Mouse (Mus musculus): Measurements from ENCODE around the gene Cd160.

Gene Cd160

GRCm38 (mm10) chr3:96828984-96829383 is at the start of gene Cd160, which contains the start of gene Pdzk1:
TSS of gene Cd160 (minus strand) at chr3:96829351.
TSS of gene Pdzk1 (plus strand) at chr3:96829284.
- DNase-seq = no peak

GRCm38 (mm10) chr3:96874808-96875571 is 45.8 kb upstream of the Cd160 start:
- DNase-seq = no peak

DNA sequence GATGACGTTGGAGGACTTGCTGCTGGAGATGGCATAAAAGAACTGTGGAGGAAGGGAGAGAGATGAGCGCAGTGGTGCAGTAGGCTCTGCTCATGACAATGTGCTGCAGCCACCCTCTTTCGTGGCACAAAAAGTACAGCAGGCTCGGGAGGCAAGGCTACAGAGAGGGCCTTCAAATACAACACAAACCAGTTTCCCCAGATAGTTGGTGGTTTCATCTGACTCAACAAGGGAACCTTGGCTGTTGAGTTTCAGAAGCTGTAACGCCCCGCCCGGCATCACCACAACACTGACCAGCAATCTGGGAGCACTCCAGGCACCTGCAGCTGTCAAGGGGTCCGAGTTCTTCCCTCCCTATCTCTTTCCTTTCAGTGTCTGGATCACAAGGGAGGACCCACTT is 43.4 kb upstream of the Cd160 start:
- no peak for DNase-seq

DNA sequence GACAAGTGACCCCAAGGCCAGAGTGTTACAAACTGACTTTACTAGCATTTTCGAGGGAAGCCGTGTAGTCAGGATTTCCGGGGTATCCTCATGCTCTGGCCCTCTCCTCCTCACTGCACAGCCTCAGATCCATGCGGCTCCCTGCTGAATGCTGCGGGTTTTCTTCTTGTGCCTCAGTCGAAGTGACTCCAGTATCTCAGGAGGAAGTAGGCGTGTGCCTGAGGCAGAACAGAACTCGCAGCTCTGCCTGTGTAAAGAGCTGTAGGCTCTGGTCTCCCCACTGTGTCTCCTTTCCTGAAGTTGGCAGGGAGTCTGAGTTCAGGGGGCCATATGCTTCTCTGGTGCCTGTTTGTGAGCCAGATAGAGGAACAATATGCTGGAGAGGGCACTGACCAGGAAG is 41.9 kb upstream of the Cd160 start:
- DNase-seq = no peak

GRCm38 (mm10) chr3:96870270-96870669 is 41.1 kb upstream of the Cd160 start:
- DNase-seq = no peak

- no peak for DNase-seq
These were observed 39.9 kb upstream of the Cd160 start for GRCm38 (mm10) chr3:96869091-96869490.

- no peak for DNase-seq
These were observed 39.4 kb upstream of the Cd160 start for GRCm38 (mm10) chr3:96868566-96868965.

DNA sequence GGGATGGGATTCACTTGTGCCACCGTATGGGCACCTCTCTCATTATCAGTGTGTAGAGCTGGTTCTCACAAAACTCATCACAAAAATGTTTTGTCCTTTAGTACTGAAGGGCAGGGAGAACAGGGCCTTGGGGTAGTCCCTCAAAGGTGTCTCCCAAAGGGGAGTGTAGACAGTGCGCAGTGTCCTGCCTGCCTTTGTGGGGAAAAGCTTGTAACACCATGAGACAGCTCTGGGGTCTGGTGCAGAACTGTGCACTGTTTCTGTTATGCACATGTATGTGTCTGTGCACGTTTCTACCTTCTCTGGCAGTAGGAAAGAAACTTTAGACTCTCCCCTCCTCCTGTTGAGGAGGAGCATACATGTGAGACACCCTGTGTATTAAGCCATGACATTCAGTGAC is 38.7 kb upstream of the Cd160 start:
- no peak for DNase-seq

DNA sequence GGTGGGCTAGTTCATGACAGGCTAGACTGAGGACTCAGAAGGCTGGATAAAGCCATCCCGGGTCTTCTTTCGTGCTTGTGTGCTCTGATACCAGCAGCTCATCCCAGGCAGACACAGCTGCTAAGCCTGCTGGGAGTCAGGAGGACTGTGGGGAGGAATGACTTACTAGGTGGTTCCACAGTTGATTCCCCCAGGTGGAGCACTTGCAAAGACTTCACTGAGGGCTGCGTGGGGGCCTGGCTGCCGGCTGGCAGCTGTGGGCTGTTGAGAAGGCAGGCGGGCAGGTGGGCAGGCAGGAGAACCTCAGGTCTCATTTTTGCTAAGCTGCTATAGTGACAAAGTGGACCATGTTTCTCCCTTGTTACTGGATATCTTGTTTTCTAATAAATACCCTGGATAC is 31.3 kb upstream of the Cd160 start:
- DNase-seq = no peak

- DNase-seq = no peak
These were observed 26.7 kb upstream of the Cd160 start for GRCm38 (mm10) chr3:96855833-96856232.

GRCm38 (mm10) chr3:96854376-96854775 is 25.2 kb upstream of the Cd160 start:
- no peak for DNase-seq

DNA sequence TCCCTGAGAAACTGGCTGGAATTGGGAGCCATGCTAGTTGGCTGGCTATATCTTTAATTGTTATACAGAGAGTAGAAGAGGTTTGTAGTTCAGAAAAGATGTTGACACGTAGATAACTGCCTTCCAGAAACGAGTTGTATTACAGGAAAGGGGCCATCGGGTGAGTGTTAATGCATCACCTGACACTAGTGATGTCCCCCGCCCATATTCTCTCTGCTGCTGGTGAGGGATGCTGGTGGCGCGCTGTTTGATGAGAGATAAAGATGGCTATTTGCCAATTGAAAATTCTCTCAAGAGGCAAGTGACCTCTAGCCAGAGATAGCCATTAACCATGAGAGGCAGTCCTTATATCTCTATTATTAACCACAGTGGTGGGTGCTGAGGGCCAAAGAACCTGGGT is 23.4 kb upstream of the Cd160 start:
- no peak for DNase-seq

GRCm38 (mm10) chr3:96849168-96849727 is 20.1 kb upstream of the Cd160 start:
- DNase-seq = no peak

DNA sequence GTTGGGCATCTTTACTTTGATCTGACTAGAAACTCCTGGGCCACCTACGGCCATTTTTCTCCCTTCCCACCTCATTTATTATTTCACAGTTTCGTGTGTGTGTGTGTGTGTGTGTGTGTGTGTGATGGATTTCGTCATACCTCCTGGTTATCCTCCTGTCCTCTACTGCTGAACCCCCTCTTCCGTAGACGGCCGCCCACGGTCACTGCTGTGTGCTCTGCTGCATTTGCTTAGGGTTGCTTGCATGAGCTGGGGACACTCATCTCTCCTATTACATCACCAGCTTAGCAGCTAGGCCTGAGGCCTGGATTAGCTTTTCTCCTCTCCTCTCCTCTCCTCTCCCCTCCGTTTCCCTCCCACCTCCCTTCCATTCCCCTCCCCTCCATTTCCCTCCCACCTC is 19.3 kb upstream of the Cd160 start:
- no peak for DNase-seq

GRCm38 (mm10) chr3:96847661-96848060 is 18.5 kb upstream of the Cd160 start:
- no peak for DNase-seq

DNA sequence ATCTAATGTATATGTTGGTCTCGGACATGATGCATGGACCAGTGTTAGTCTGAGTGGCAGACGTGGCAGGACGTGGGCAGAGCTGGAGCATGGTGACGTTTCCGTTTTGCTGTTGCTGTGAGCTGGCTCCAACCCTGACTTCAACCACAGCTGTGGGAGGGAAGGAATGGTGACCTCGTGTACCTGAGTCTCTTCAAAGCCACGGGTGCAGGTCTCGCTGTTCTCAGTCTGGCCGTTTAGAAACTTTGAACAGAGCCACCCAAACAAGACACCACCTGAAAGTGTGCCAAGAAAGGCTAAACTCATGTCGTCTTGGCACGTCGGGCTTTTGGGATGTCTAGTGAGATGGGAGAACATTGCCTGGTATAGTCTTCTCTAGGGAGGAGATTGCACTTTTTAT is 17.8 kb upstream of the Cd160 start:
- DNase-seq = no peak

- DNase-seq = no peak
These were observed 16.7 kb upstream of the Cd160 start for GRCm38 (mm10) chr3:96845806-96846205.

- no peak for DNase-seq
These were observed 16.0 kb upstream of the Cd160 start for GRCm38 (mm10) chr3:96845191-96845590.

GRCm38 (mm10) chr3:96838996-96839645 is 10.0 kb upstream of the Cd160 start:
- DNase-seq = no peak

GRCm38 (mm10) chr3:96836414-96836813 is 7.3 kb upstream of the Cd160 start:
- DNase-seq = no peak

DNA sequence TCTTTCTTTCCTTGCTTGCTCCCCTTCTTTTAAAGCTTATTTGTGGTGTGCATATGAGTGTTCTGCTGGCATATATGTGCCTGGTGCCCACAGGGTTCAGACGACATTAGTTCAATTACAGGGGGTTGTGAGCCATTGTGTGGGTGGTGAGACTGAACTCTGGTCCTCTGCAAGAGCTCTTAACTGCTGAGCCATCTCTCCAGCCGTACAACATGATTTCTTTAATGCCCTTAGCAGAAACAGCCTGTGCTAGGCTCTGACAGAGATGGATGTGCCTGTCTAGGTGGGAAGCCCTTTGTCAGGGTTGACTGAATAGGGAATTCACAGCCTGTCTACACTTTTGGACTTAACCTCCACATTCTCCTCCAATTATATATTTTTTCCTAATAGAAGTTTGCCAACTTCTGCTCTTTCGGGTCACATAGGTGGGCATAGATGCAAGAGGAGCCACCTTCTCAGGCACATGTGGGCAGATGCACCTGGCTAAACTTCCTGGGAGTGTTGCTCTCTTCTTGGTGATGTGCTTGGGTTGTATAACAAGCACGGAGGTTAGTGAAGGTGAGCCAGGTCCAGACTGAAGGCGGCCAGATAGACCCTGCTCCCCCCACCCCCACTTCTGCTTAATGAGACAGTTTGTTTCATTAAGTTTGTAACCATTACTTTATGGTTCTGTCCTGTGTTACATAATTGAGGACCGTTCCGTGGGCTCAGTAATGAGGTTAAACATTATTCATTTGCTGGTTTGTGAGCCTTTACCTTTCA is 5.6 kb upstream of the Cd160 start:
- no peak for DNase-seq

DNA sequence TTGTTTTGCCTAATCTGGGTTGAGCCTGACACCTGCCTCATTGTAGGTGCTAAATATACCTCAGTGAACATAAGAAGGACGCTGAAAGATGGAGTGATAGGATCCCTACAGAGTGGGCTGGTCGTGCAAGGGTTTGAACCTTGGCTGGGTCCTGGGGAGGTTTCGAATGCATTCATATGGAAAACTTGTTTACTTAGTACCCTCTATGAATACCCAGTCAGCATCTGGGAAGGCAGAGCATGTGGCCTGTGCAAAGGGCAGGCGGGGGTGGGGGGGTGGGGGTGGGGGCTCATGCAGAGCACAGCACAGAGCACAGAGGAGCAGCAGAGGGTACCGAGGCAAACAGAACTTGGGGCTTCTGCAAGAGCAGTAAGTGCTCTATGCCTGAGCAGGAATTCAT is 3.8 kb upstream of the Cd160 start:
- no peak for DNase-seq

- no peak for DNase-seq
These were observed 705 bp upstream of the Cd160 start for GRCm38 (mm10) chr3:96829856-96830255.
